Mouse (Mus musculus): ENCODE results near the gene Serping1. TPM values are rescaled to one million over a fixed set of nuclear protein-coding genes. Genes with fewer than 3 reads are reported as not detected.

Gene Serping1
- polyA plus RNA-seq (2012; rRNA removed) = 227 and 242 TPM in 2 replicates

GRCm38 (mm10) chr2:84775241-84775640 is at the start of gene Serping1:
Serping1 (minus strand) TSS chr2:84775444.

GRCm38 (mm10) chr2:84822552-84822951 is 47.3 kb upstream of the Serping1 start, which contains the start of gene Smtnl1:
Smtnl1 (minus strand) TSS chr2:84822652.

GRCm38 (mm10) chr2:84798493-84798921 is 23.3 kb upstream of the Serping1 start, which contains the start of gene Ube2l6:
Ube2l6 (plus strand) TSS chr2:84798828.

GRCm38 (mm10) chr2:84743561-84743960 is 31.7 kb downstream of the Serping1 start, which contains the start of gene Gm19426:
Gm19426 (minus strand) TSS chr2:84743655.

GRCm38 (mm10) chr2:84733579-84734300 is 41.5 kb downstream of the Serping1 start, which contains the start of gene Ypel4:
Ypel4 (plus strand) TSS chr2:84734058.

GRCm38 (mm10) chr2:84727172-84727858 is 47.9 kb downstream of the Serping1 start, which contains the start of gene Clp1:
Clp1 (minus strand) TSS chr2:84727350.

Other genes with a start within 250 kb of the Serping1 start
- 60.4 and 68.6 TPM in 2 replicates for gene Ctnnd1, start 124.7 kb downstream of the Serping1 start, polyA plus RNA-seq (2012; rRNA removed)
- not detected in 2 replicates for gene Btbd18, start 116.4 kb downstream of the Serping1 start, polyA plus RNA-seq (2012; rRNA removed)
- gene Selenoh, start 104.7 kb downstream of the Serping1 start, polyA plus RNA-seq (2012; rRNA removed) = 50.5 and 62.5 TPM in 2 replicates
- not detected in 2 replicates for gene Gm28635, start 97.4 kb downstream of the Serping1 start, polyA plus RNA-seq (2012; rRNA removed)
- gene Med19, start 97.0 kb downstream of the Serping1 start, polyA plus RNA-seq (2012; rRNA removed) = 7.0 and 7.1 TPM in 2 replicates
- gene Tmx2, start 96.3 kb downstream of the Serping1 start, polyA plus RNA-seq (2012; rRNA removed) = 43.2 and 45.6 TPM in 2 replicates
- 56.0 and 66.9 TPM in 2 replicates for gene Zdhhc5, start 60.3 kb downstream of the Serping1 start, polyA plus RNA-seq (2012; rRNA removed)
- 6.2 and 6.9 TPM in 2 replicates for gene Clp1, start 48.1 kb downstream of the Serping1 start, polyA plus RNA-seq (2012; rRNA removed)
- gene Ypel4, start 41.4 kb downstream of the Serping1 start, polyA plus RNA-seq (2012; rRNA removed) = 6.1 and 7.2 TPM in 2 replicates
- 0.17 and 0.35 TPM in 2 replicates for gene Gm19426, start 31.8 kb downstream of the Serping1 start, polyA plus RNA-seq (2012; rRNA removed)
- 11.1 and 16.7 TPM in 2 replicates for gene Ube2l6, start 23.4 kb upstream of the Serping1 start, polyA plus RNA-seq (2012; rRNA removed)
- gene Smtnl1, start 47.2 kb upstream of the Serping1 start, polyA plus RNA-seq (2012; rRNA removed) = not detected in 2 replicates
- 28.1 and 31.6 TPM in 2 replicates for gene Timm10, start 51.6 kb upstream of the Serping1 start, polyA plus RNA-seq (2012; rRNA removed)
- 10.5 and 10.6 TPM in 2 replicates for gene Slc43a1, start 63.4 kb upstream of the Serping1 start, polyA plus RNA-seq (2012; rRNA removed)
- 3.2 and 4.2 TPM in 2 replicates for gene Rtn4rl2, start 111.3 kb upstream of the Serping1 start, polyA plus RNA-seq (2012; rRNA removed)
- 27.0 and 31.9 TPM in 2 replicates for gene Slc43a3, start 161.1 kb upstream of the Serping1 start, polyA plus RNA-seq (2012; rRNA removed)
- gene Prg2, start 205.0 kb upstream of the Serping1 start, polyA plus RNA-seq (2012; rRNA removed) = 0.29 and 0.43 TPM in 2 replicates
- not detected in 2 replicates for gene Prg3, start 212.8 kb upstream of the Serping1 start, polyA plus RNA-seq (2012; rRNA removed)

Data from colon, adult 2 months (tissue).